Mouse (Mus musculus): ENCODE results near the gene Nup93. TPM values are rescaled to one million over a fixed set of nuclear protein-coding genes. Genes with fewer than 3 reads are reported as not detected.

Nup93 gene
- total and polyA plus RNA-seq, 2 experiments from 2014 or later, result 36.7 to 43.7 TPM

GRCm38 (mm10) chr8:94199202-94199869 is 15.0 kb upstream of the Nup93 start:
- peak; percentile 91 for TF ChIP-seq CTCF (IDR thresholded peaks at IDR 0.05; ENCODE audit: low read depth)
- Histone ChIP-seq H3K9ac (no peak overlapping the region), H3K4me2 (ENCODE audit: low read depth) (no peak overlapping the region), H3K9me3 (ENCODE audit: low read length) (no peaks in the 10 kb centered on the region), H3K4me1 (ENCODE audit: insufficient read depth) (no peaks in the 10 kb centered on the region), H3K4me3 (ENCODE audit: low read depth, low read length) (no peak overlapping the region), H3K27me3 (ENCODE audit: insufficient read depth, low read length) (no peaks in the 10 kb centered on the region), H3K36me3 (ENCODE audit: insufficient read depth) (no peaks in the 10 kb centered on the region), H3K27ac (ENCODE audit: low read depth, low read length) (no peak overlapping the region)
- ATAC-seq (peak; percentile 71), DNase-seq (peak; percentile 93)
- 46% methylated on average over 10 of the region's 10 CpGs for WGBS

- DNase-seq (no peak), ATAC-seq (no peak)
- Histone ChIP-seq H3K4me3 (ENCODE audit: low read depth, low read length) (no peak overlapping the region), H3K4me1 (ENCODE audit: insufficient read depth) (no peaks in the 10 kb centered on the region), H3K27ac (ENCODE audit: low read depth, low read length) (no peak overlapping the region), H3K36me3 (ENCODE audit: insufficient read depth) (no peaks in the 10 kb centered on the region), H3K27me3 (ENCODE audit: insufficient read depth, low read length) (no peaks in the 10 kb centered on the region), H3K4me2 (ENCODE audit: low read depth) (no peak overlapping the region), H3K9me3 (ENCODE audit: low read length) (no peaks in the 10 kb centered on the region), H3K9ac (no peak overlapping the region)
- TF ChIP-seq CTCF (IDR thresholded peaks at IDR 0.05; ENCODE audit: low read depth), result no peak
- 67% methylated on average over 3 of the region's 3 CpGs for WGBS
Measured at GRCm38 (mm10) chr8:94204043-94204442, 10.3 kb upstream of the Nup93 start.

- no peaks in the 10 kb centered on the region for H3K36me3 ChIP-seq (ENCODE audit: insufficient read depth)
- ATAC-seq (peak; percentile 61; the same call in 1 of the 2 replicates), DNase-seq (peak; percentile 72)
- H3K9me3 ChIP-seq (ENCODE audit: low read length), result no peaks in the 10 kb centered on the region
- no peak overlapping the region for H3K9ac ChIP-seq
- 0 out of 2 replicates have a peak, but pooled peaks cover 3% of the 10 kb centered on the region for H3K4me1 ChIP-seq (ENCODE audit: insufficient read depth)
- TF ChIP-seq CTCF (IDR thresholded peaks at IDR 0.05; ENCODE audit: low read depth), result peak; percentile 86
- no peak overlapping the region for H3K4me3 ChIP-seq (ENCODE audit: low read depth, low read length)
- H3K27me3 ChIP-seq (ENCODE audit: insufficient read depth, low read length), result no peaks in the 10 kb centered on the region
- WGBS, result 15% methylated on average over 5 of the region's 5 CpGs
- no peak overlapping the region for H3K4me2 ChIP-seq (ENCODE audit: low read depth)
- H3K27ac ChIP-seq (ENCODE audit: low read depth, low read length), result no peak overlapping the region
Measured at GRCm38 (mm10) chr8:94205736-94206135, 8.6 kb upstream of the Nup93 start.

GRCm38 (mm10) chr8:94206256-94206655 is 8.1 kb upstream of the Nup93 start:
- WGBS, result 69% methylated on average over 8 of the region's 8 CpGs
- Histone ChIP-seq H3K4me2 (ENCODE audit: low read depth) (no peak overlapping the region), H3K27me3 (ENCODE audit: insufficient read depth, low read length) (no peaks in the 10 kb centered on the region), H3K9ac (no peak overlapping the region), H3K36me3 (ENCODE audit: insufficient read depth) (no peaks in the 10 kb centered on the region), H3K4me3 (ENCODE audit: low read depth, low read length) (no peak overlapping the region), H3K9me3 (ENCODE audit: low read length) (no peaks in the 10 kb centered on the region), H3K4me1 (ENCODE audit: insufficient read depth) (0 out of 2 replicates have a peak, but pooled peaks cover 3% of the 10 kb centered on the region), H3K27ac (ENCODE audit: low read depth, low read length) (no peak overlapping the region)
- ATAC-seq (0 out of 2 replicates have a peak, but pooled peaks have one; percentile 34), DNase-seq (no peak)
- TF ChIP-seq CTCF (IDR thresholded peaks at IDR 0.05; ENCODE audit: low read depth), result no peak

GRCm38 (mm10) chr8:94207491-94207890 is 6.9 kb upstream of the Nup93 start:
- no peak overlapping the region for H3K27ac ChIP-seq (ENCODE audit: low read depth, low read length)

GRCm38 (mm10) chr8:94209639-94210038 is 4.7 kb upstream of the Nup93 start:
- TF ChIP-seq CTCF (IDR thresholded peaks at IDR 0.05; ENCODE audit: low read depth), result no peak
- H3K9me3 ChIP-seq (ENCODE audit: low read length), result no peaks in the 10 kb centered on the region
- no peaks in the 10 kb centered on the region for H3K27me3 ChIP-seq (ENCODE audit: insufficient read depth, low read length)
- H3K36me3 ChIP-seq (ENCODE audit: insufficient read depth), result no peaks in the 10 kb centered on the region
- 0 out of 2 replicates have a peak, but pooled peaks cover 3% of the 10 kb centered on the region for H3K4me1 ChIP-seq (ENCODE audit: insufficient read depth)
- no peak for ATAC-seq
- H3K4me2 ChIP-seq (ENCODE audit: low read depth), result no peak overlapping the region
- H3K9ac ChIP-seq, result no peak overlapping the region
- H3K27ac ChIP-seq (ENCODE audit: low read depth, low read length), result peak overlapping the region; percentile 35; the same call in 1 of the 2 replicates
- H3K4me3 ChIP-seq (ENCODE audit: low read depth, low read length), result no peak overlapping the region
- 63% methylated on average over 6 of the region's 6 CpGs for WGBS
- DNase-seq, result no peak

More at GRCm38 (mm10) chr8:94207491-94207890, 6.9 kb upstream of the Nup93 start:
- no peaks in the 10 kb centered on the region for H3K27me3 ChIP-seq (ENCODE audit: insufficient read depth, low read length)
- H3K4me2 ChIP-seq (ENCODE audit: low read depth), result no peak overlapping the region
- WGBS, result 49% methylated on average over 2 of the region's 2 CpGs
- no peak overlapping the region for H3K4me3 ChIP-seq (ENCODE audit: low read depth, low read length)
- no peaks in the 10 kb centered on the region for H3K9me3 ChIP-seq (ENCODE audit: low read length)
- TF ChIP-seq CTCF (IDR thresholded peaks at IDR 0.05; ENCODE audit: low read depth), result no peak
- 0 out of 2 replicates have a peak, but pooled peaks cover 3% of the 10 kb centered on the region for H3K4me1 ChIP-seq (ENCODE audit: insufficient read depth)
- no peak overlapping the region for H3K9ac ChIP-seq
- no peaks in the 10 kb centered on the region for H3K36me3 ChIP-seq (ENCODE audit: insufficient read depth)
- ATAC-seq (no peak), DNase-seq (no peak)

- Histone ChIP-seq H3K4me3 (ENCODE audit: low read depth, low read length) (no peak overlapping the region), H3K4me2 (ENCODE audit: low read depth) (no peak overlapping the region), H3K9me3 (ENCODE audit: low read length) (no peaks in the 10 kb centered on the region), H3K9ac (no peak overlapping the region), H3K27me3 (ENCODE audit: insufficient read depth, low read length) (no peaks in the 10 kb centered on the region), H3K27ac (ENCODE audit: low read depth, low read length) (no peak overlapping the region), H3K36me3 (ENCODE audit: insufficient read depth) (no peaks in the 10 kb centered on the region), H3K4me1 (ENCODE audit: insufficient read depth) (0 out of 2 replicates have a peak, but pooled peaks cover 3% of the 10 kb centered on the region)
- ATAC-seq (no peak), DNase-seq (no peak)
- no peak for TF ChIP-seq CTCF (IDR thresholded peaks at IDR 0.05; ENCODE audit: low read depth)
- WGBS, result 41% methylated on average over 3 of the region's 3 CpGs
Measured at GRCm38 (mm10) chr8:94210225-94210624, 4.1 kb upstream of the Nup93 start.

Measured in forebrain, postnatal 0 days (tissue).